Mouse (Mus musculus) intestine, postnatal 0 days (tissue): ENCODE data around the gene Rfx8. TPM values are rescaled to one million over a fixed set of nuclear protein-coding genes. Genes with fewer than 3 reads are reported as not detected.
A peak's percentile ranks its signal among the peaks of the same experiment; 100 is the strongest.
"Not testable (repeated sequence)": the region's sequence is repeated elsewhere in the genome, so short reads cannot be mapped to it uniquely, and the experiment has no call there.

ENCODE experiments used
- ATAC-seq: fragments of 200-750 bp; cut with Nextera tagmentation; 2 replicates; pipeline ENCODE4 v1.8.0; 2017; ENCODE audit warnings: mild to moderate bottlenecking, moderate TSS enrichment, moderate library complexity
- H3K27ac ChIP-seq: fragments of 300-500 bp; sonication (generic); 2 replicates; pipeline ENCODE4 v1.5.1; 2014; ENCODE audit warnings: mild to moderate bottlenecking, low read depth, low read length, moderate library complexity
- H3K27me3 ChIP-seq: fragments of 300-500 bp; sonication (generic); replicated peaks from 2 replicates; pipeline ENCODE4 v1.6.1; 2014; ENCODE audit warnings: low read length, mixed read lengths; ENCODE audit not compliant: control insufficient read depth, insufficient read depth
- H3K36me3 ChIP-seq: fragments of 300-500 bp; sonication (generic); 2 replicates; pipeline ENCODE4 v1.6.1; 2014; ENCODE audit warnings: mild to moderate bottlenecking, moderate library complexity; ENCODE audit not compliant: control insufficient read depth, insufficient read depth
- H3K4me1 ChIP-seq: fragments of 300-500 bp; sonication (generic); replicated peaks from 2 replicates; pipeline ENCODE4 v1.6.1; 2014; ENCODE audit warnings: antibody characterized with exemption, low read length, mixed read lengths; ENCODE audit not compliant: control insufficient read depth, insufficient read depth
- H3K4me2 ChIP-seq: fragments of 300-500 bp; sonication (generic); replicated peaks from 2 replicates; pipeline ENCODE4 v1.6.1; 2014; ENCODE audit warnings: low read depth, mild to moderate bottlenecking, moderate library complexity
- H3K4me3 ChIP-seq: fragments of 300-500 bp; sonication (generic); 2 replicates; pipeline ENCODE4 v1.5.1; 2014; ENCODE audit warnings: low read depth, low read length
- H3K9ac ChIP-seq: fragments of 300-500 bp; sonication (generic); 2 replicates; pipeline ENCODE4 v1.6.1; 2014; ENCODE audit warnings: mild to moderate bottlenecking, low read depth, low read length
- H3K9me3 ChIP-seq: fragments of 300-500 bp; sonication (generic); 2 replicates; pipeline ENCODE4 v1.6.1; 2016; ENCODE audit warnings: mixed run types; ENCODE audit not compliant: control insufficient read depth
- CTCF ChIP-seq: sonication (generic); IDR thresholded peaks from 2 replicates; pipeline ENCODE4 v1.5.1; 2016; ENCODE audit warnings: low read depth, mild to moderate bottlenecking, control low read depth, antibody characterized with exemption, moderate library complexity
- WGBS: fragments of 180-500 bp; shearing (Covaris S2); extraction: QIAGEN DNeasy Blood & Tissue Kit; methylation state at CpG from one replicate; pipeline ENCODE4 v1.1.7; 2014; 5-methylcytosine and 5-hydroxymethylcytosine counted together
- polyA plus RNA-seq: library from polyadenylated mRNA; unstranded; fragments of >200 nt; fragmentation: Nextera tagmentation; extraction: Ambion mirVana; gene quantifications from 2 replicates; pipeline ENCODE4 v1.2.1, GENCODE M21; 2015

The Rfx8 gene
- polyA plus RNA-seq, 1 experiment from 2014 or later = 0.16 TPM

DNA sequence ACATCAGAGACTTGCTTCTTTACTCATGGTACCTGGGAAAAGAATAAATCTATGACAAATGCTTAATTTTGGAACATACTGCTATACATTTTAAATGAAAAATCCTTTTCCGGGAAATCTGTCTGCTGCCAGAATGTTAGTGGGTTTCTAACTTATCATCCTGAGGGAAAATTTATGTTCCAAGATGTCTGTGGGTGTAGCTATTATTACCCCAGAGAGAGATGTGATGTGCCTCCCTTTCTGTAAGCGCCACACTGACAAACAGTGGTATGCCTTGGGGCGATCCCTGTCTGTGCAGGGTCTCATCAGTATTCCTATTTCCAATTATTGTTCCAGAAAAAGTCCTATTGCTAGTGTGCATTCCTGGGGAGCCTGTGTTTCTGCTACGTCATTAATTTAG is 57.7 kb downstream of the Rfx8 start:
- 94% methylated on average over 4 of the region's 4 CpGs for WGBS
- no peak for TF ChIP-seq CTCF
- H3K4me1 ChIP-seq = no peaks in the 10 kb centered on the region
- H3K9me3 ChIP-seq = no peaks in the 10 kb centered on the region
- no peak overlapping the region for H3K27ac ChIP-seq
- ATAC-seq = no peak
- H3K4me2 ChIP-seq = no peak overlapping the region
- no peak overlapping the region for H3K9ac ChIP-seq
- H3K27me3 ChIP-seq = no peaks in the 10 kb centered on the region
- H3K4me3 ChIP-seq = no peak overlapping the region
- H3K36me3 ChIP-seq = no peaks in the 10 kb centered on the region

DNA sequence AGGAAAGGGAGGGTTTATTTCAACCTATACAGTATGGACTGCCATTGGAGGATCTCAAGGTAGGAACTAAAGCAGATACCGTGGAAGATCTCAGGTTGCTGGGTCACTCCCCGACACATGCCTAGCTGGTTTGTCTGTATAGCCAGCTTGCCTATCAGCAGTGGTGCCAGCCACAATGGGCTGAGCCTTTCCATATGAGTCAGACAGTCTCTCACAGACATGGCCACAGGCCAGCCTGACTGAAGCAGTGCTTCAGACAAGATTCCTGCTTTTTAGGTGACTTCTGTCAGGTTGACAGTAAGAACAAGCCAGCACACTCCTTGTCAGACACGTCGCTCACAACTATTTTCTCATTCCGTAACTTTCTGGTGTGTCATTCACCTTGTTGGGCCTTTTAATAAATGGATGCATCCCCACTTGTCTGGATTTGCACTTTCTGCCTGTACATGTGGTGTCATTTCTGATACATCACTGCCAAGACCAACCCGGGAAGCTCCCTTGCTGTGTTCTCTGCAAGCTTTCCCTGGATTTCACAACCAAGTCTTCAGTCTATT is 63.7 kb downstream of the Rfx8 start:
- Histone ChIP-seq H3K27ac (no peak overlapping the region), H3K9me3 (no peaks in the 10 kb centered on the region), H3K4me3 (no peak overlapping the region), H3K4me1 (no peaks in the 10 kb centered on the region), H3K4me2 (no peak overlapping the region), H3K27me3 (peaks cover under 1% of the 10 kb centered on the region; the same call in 1 of the 2 replicates), H3K9ac (no peak overlapping the region), H3K36me3 (no peaks in the 10 kb centered on the region)
- 76% methylated on average over 6 of the region's 6 CpGs for WGBS
- no peak for ATAC-seq
- TF ChIP-seq CTCF = no peak

DNA sequence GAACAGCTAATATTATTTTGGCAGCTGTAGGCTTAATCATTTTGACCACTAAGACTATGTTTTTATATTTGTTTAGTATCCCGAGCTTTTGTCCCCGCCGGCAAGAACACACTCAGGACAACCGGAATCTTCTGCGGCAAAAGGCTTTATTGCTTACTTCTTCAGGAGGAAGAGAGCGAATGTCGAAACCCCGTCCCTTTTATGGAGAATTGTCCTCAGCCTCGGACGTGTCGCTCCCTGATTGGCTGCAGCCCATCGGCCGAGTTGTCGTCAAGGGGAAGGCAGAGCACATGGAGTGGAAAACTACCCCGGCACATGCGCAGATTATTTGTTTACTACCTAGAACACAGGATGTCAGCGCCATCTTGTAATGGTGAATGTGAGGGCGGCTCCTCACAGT is 65.9 kb downstream of the Rfx8 start:
- H3K4me1 ChIP-seq, ATAC-seq, H3K9ac ChIP-seq, H3K9me3 ChIP-seq, H3K4me2 ChIP-seq, H3K27ac ChIP-seq, H3K4me3 ChIP-seq, H3K36me3 ChIP-seq: not testable (repeated sequence)
- 88% methylated on average over 18 of the region's 18 CpGs for WGBS
- peaks cover 19% of the 10 kb centered on the region for H3K27me3 ChIP-seq

DNA sequence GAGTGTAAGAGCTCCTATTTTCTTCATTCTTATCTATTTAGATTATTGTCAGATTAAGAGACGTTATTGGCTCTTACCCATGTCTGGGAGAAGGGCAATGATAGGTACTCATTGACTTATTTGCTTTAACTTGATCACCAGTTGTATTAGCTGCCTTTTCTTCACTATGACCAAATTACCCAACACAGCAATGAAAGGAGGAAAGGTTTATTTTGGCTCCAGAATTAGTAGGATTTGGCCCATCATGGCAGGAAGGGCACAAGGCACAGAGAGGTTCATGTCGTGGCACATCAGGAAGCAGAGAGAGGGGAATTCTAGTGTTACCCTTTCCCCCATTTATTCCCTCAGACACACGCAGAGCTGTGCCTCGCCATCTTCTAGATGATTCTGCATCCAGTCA is 67.8 kb downstream of the Rfx8 start:
- peaks cover 25% of the 10 kb centered on the region for H3K27me3 ChIP-seq
- H3K4me2 ChIP-seq = no peak overlapping the region
- no peaks in the 10 kb centered on the region for H3K9me3 ChIP-seq
- no peak overlapping the region for H3K9ac ChIP-seq
- H3K4me1 ChIP-seq = peaks cover 7% of the 10 kb centered on the region; the same call in 1 of the 2 replicates
- WGBS = 69% methylated on average over 4 of the region's 4 CpGs
- H3K36me3 ChIP-seq = no peaks in the 10 kb centered on the region
- no peak overlapping the region for H3K27ac ChIP-seq
- H3K4me3 ChIP-seq = no peak overlapping the region
- ATAC-seq = no peak
- no peak for TF ChIP-seq CTCF

DNA sequence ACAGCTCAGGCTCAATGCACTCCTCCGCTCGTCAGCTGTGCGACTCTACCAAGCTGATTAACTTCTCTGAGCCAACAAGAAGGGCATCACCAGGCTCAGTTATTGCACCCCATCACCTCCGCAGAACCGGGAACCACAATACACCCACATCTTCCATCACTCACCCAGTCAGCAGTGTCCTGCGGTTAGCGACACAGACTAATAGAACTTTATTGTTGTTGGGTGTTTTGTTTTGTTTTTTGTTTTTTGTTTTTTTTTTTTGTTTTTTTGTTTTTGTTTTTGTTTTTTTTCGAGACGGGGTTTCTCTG is 69.6 kb downstream of the Rfx8 start, which contains the start of gene Creg2:
Gene Creg2 (minus strand): TSS at position 234 of the 308 bp plus-strand sequence.
- H3K4me3 ChIP-seq = peak within 1 kb of the TSS; percentile 44

DNA sequence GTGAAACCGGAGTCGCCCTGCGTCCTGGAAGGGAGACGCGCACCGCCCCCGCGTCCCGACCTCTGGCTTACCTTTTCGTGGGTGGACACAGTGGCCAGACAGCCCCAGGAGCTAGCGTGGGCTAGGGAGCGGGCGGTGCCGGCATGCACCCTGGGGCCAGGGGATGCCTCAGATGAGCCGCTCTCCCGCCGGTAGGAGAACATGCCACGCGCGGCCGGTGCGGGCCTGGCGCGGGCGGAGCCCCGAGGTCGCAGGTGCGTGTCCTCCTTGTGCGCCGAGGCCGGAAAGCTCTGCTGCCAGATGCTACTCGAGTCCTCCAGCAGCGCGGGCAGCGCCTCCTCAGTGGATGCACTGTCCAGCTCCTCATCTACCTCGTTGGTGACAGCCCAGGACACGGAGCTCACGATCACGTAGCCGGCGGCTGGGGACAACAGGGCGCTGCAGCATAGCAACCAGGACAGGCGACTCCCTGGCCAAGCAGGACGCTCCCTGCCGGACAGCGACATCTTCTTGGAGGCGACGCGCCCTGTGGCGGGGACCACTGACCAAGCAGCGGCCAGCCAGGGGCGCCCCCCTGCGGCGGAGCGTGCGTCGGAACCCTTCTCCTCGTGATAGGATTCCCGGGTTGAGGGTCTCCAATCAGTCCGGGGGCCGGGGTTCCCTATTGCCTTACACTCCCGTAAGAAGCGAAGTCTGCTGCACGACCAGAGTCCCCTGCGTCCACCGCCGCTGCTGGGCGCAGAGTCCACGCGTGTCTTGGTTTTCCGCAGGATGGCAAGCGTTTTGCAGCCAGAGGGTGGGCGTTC is 70.2 kb downstream of the Rfx8 start:
- peaks cover 29% of the 10 kb centered on the region for H3K27me3 ChIP-seq
- H3K9ac ChIP-seq = peak overlapping the region; percentile 40; the same call in 1 of the 2 replicates
- peak; percentile 87 for TF ChIP-seq CTCF
- peak overlapping the region; percentile 44 for H3K4me3 ChIP-seq
- no peak overlapping the region for H3K27ac ChIP-seq
- H3K36me3 ChIP-seq = no peaks in the 10 kb centered on the region
- H3K4me1 ChIP-seq = peaks cover 7% of the 10 kb centered on the region; the same call in 1 of the 2 replicates
- no peaks in the 10 kb centered on the region for H3K9me3 ChIP-seq
- H3K4me2 ChIP-seq = peak overlapping the region; percentile 72
- WGBS = 1% methylated on average over 73 of the region's 73 CpGs
- peak; percentile 65 for ATAC-seq

More for the DNA sequence above, 69.6 kb downstream of the Rfx8 start, which contains the start of gene Creg2:
- Histone ChIP-seq H3K27me3 (peaks cover 29% of the 10 kb centered on the region), H3K4me2 (peak within 1 kb of the TSS; percentile 72), H3K27ac (no peak within 1 kb of the TSS), H3K36me3 (no peaks in the 10 kb centered on the region), H3K4me1 (peaks cover 7% of the 10 kb centered on the region; the same call in 1 of the 2 replicates), H3K9ac (peak within 1 kb of the TSS; percentile 40; the same call in 1 of the 2 replicates), H3K9me3 (no peaks in the 10 kb centered on the region)
- no peak for TF ChIP-seq CTCF
- 43% methylated on average over 9 of the region's 9 CpGs for WGBS
- ATAC-seq = no peak
